Mouse (Mus musculus): ENCODE results near the gene Grik4. TPM values are rescaled to one million over a fixed set of nuclear protein-coding genes. Genes with fewer than 3 reads are reported as not detected.
A peak's percentile ranks its signal among the peaks of the same experiment; 100 is the strongest.

Gene Grik4
- polyA plus RNA-seq, 1 experiment from 2014 or later: 0.62 TPM

DNA sequence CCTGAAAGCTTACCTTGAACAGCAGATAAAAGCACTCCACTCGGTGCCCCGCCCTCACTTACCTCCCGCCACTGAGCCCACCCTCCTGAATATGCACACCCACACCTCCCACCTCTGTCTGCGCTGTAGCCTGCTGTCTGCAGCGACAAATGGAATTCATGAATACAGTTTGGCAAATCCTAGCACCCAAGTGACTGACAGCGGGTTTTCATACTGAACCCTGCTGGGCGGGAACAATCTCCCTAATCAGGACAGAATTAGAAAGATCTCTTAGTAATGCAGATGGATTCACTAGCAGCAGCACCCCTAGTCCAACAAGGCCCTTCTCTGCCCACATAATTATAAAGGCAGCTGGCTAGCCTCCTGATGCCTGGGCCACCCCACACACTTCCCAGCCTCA, 65.9 kb downstream of the Grik4 start:
- no peak overlapping the region for H3K27ac ChIP-seq (replicated peaks)
- no peak overlapping the region for H3K4me3 ChIP-seq
- 21% methylated on average over 7 of the region's 7 CpGs for WGBS

DNA sequence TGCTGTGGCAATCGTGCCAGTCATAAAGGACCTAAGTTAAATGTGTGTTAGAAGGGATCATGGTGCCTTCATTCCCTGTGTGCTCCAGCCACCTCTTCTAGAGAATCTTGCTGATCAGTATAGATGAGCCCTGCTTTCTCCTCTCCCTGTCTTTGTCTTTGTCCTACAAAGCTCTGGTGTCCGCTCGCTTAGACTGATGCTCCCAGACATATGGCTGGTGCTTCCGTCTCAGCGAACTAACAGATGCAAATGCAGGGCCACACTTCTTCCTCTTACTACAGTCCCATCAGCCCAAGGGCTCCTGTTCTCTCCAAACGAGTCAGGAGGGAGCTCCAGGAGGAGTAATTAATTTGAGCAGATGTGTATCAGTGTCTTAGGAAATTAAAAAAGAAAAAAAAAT, 71.4 kb downstream of the Grik4 start:
- WGBS: 76% methylated on average over 6 of the region's 6 CpGs

More for the DNA sequence above, 65.9 kb downstream of the Grik4 start:
- Histone ChIP-seq H3K36me3 (no peaks in the 10 kb centered on the region), H3K4me1 (peaks cover 8% of the 10 kb centered on the region), H3K4me2 (no peak overlapping the region), H3K9me3 (no peaks in the 10 kb centered on the region), H3K27me3 (replicated peaks) (peaks cover 49% of the 10 kb centered on the region), H3K9ac (no peak overlapping the region)
- ATAC-seq (ENCODE audit: extremely low read depth, insufficient number of reproducible peaks, low FRiP score, low TSS enrichment): no peak

DNA sequence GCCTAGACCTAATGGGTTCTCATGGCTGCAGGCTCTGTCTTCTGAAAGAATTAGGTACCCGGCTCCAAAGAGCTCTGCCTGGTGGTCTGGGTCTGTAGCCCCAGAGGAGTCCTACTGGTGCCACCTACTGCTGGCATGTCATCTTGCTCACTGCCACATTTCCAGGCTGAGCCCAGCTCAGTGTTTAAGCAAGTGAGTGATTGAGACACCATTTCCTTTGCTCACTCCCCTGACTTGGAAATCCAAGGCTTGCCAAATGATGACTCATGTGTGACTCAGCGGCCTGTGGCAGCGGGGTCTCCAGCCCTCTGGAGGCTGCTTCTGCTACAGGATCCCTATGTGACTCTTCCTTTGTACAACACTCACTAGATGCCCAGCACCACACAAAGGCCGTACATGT, 72.6 kb downstream of the Grik4 start:
- 73% methylated on average over 4 of the region's 4 CpGs for WGBS
- H3K27me3 ChIP-seq (replicated peaks): peaks cover 17% of the 10 kb centered on the region
- H3K4me3 ChIP-seq: no peak overlapping the region
- no peaks in the 10 kb centered on the region for H3K4me1 ChIP-seq
- H3K9ac ChIP-seq: no peak overlapping the region
- no peak for ATAC-seq (ENCODE audit: extremely low read depth, insufficient number of reproducible peaks, low FRiP score, low TSS enrichment)
- H3K36me3 ChIP-seq: no peaks in the 10 kb centered on the region
- H3K27ac ChIP-seq (replicated peaks): no peak overlapping the region
- H3K4me2 ChIP-seq: no peak overlapping the region
- H3K9me3 ChIP-seq: no peaks in the 10 kb centered on the region

More for the DNA sequence above, 71.4 kb downstream of the Grik4 start:
- ATAC-seq (ENCODE audit: extremely low read depth, insufficient number of reproducible peaks, low FRiP score, low TSS enrichment): no peak
- H3K9ac ChIP-seq: no peak overlapping the region
- H3K36me3 ChIP-seq: no peaks in the 10 kb centered on the region
- H3K4me2 ChIP-seq: no peak overlapping the region
- peaks cover 26% of the 10 kb centered on the region for H3K27me3 ChIP-seq (replicated peaks)
- no peak overlapping the region for H3K27ac ChIP-seq (replicated peaks)
- no peaks in the 10 kb centered on the region for H3K9me3 ChIP-seq
- H3K4me1 ChIP-seq: no peaks in the 10 kb centered on the region
- no peak overlapping the region for H3K4me3 ChIP-seq

DNA sequence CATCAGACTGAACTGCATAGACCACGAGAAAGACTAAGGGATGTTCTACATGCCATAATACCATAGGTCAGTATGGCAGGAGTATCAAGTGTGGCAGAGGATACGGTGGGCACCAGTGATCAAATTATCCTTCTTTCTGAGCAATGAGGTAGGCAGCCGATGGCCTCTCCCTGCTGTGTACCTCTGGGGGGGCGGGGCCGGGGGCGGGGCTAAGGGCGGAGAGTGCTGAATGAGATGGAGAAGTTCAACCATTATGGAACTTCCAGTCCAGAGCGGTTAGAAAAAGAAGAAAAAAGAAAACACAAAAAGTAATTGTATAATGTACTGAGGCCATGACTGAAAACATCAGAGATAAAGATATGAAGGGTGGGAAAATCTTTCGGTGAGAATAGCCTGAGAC, 74.0 kb downstream of the Grik4 start:
- H3K4me1 ChIP-seq: peaks cover 8% of the 10 kb centered on the region
- 44% methylated on average over 9 of the region's 9 CpGs for WGBS
- no peak overlapping the region for H3K4me2 ChIP-seq
- no peak overlapping the region for H3K27ac ChIP-seq (replicated peaks)
- no peaks in the 10 kb centered on the region for H3K9me3 ChIP-seq
- no peak for ATAC-seq (ENCODE audit: extremely low read depth, insufficient number of reproducible peaks, low FRiP score, low TSS enrichment)
- no peak overlapping the region for H3K4me3 ChIP-seq
- peaks cover 14% of the 10 kb centered on the region for H3K27me3 ChIP-seq (replicated peaks)
- no peaks in the 10 kb centered on the region for H3K36me3 ChIP-seq
- H3K9ac ChIP-seq: no peak overlapping the region

DNA sequence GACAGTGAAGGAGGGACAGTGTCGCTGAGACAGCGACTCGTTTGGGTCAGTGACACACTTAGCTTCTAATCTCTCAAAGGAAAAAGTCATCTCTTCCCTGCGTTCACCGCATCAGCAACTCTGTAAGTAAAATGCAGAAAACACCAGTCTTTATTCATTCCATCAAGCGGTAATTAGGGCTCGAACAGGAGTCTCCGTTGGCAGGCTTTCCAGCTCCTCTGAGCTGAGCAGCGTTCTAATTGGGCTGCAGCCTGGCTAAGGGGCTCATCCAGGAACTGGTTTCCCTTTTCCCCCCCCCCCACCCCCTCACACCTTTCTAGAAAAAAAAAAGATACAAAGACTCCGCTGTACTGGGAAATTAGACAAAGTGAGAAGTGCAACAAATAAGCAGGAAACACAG, 75.8 kb downstream of the Grik4 start:
- H3K4me1 ChIP-seq: peaks cover 15% of the 10 kb centered on the region
- no peaks in the 10 kb centered on the region for H3K9me3 ChIP-seq
- no peak overlapping the region for H3K4me2 ChIP-seq
- no peak for ATAC-seq (ENCODE audit: extremely low read depth, insufficient number of reproducible peaks, low FRiP score, low TSS enrichment)
- no peak overlapping the region for H3K27ac ChIP-seq (replicated peaks)
- 56% methylated on average over 10 of the region's 10 CpGs for WGBS
- H3K4me3 ChIP-seq: no peak overlapping the region
- H3K27me3 ChIP-seq (replicated peaks): peaks cover 11% of the 10 kb centered on the region
- H3K36me3 ChIP-seq: no peaks in the 10 kb centered on the region
- H3K9ac ChIP-seq: no peak overlapping the region

DNA sequence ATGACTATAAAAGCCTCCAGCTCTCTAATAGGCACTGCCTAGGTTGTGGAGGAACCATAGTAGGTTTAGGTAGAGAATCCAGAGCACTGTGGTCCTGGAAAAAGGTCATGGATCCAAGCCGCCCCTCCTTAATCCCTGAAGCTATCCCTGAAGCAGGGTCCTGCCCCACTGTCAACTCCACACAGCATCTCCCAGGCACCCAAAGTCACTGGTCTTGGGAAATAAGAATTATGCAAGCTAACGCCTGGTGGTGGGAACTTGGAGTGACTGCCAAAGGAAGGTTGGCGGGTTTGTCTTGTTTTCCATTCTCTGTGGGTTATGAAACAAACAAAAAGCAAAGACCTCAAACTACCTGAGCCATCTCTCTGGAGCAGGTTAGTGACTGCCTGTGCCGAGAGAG, 77.6 kb downstream of the Grik4 start:
- H3K4me2 ChIP-seq: no peak overlapping the region
- H3K27me3 ChIP-seq (replicated peaks): peaks cover 16% of the 10 kb centered on the region
- no peak overlapping the region for H3K27ac ChIP-seq (replicated peaks)
- no peak overlapping the region for H3K4me3 ChIP-seq
- no peaks in the 10 kb centered on the region for H3K36me3 ChIP-seq
- H3K9ac ChIP-seq: no peak overlapping the region
- ATAC-seq (ENCODE audit: extremely low read depth, insufficient number of reproducible peaks, low FRiP score, low TSS enrichment): no peak
- WGBS: 81% methylated on average over 4 of the region's 4 CpGs
- H3K4me1 ChIP-seq: peaks cover 15% of the 10 kb centered on the region
- no peaks in the 10 kb centered on the region for H3K9me3 ChIP-seq

DNA sequence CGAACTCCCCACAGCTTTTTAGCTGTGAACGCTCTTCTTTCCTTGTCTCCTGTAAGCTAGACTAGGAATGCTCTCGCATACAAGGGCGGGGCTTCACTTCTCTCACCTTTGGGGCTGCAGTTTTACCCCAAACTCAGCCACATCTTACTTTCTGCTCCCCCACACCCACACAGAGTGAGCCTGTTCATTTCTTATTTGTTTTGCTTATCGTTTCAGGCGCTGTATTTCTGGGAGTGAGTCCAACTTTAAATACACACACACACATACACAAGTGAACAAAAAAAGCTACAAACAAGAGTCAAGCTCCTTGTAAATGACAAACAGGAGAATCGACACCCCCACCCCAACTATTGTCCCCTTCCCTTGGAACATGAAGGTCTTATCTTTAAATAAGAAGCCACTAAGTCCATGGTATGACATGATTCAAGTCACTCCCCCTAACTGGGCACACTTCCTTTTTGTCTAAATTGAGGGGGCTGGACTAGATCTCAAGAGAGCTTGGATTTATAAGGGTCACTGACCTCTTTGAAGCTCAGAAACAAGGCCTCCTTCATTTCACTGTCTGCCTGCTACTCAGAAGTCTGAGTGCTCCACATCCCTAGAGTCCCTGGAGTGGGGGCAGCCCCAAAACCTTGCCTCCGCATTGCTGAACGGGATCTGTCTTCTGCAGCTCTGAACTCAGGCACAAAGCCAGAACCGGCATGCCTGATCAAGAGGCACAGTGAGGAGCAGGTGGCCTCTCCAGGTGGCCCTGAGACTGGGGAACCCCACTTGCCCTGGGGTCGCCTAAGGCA, 79.1 kb downstream of the Grik4 start:
- ATAC-seq (ENCODE audit: extremely low read depth, insufficient number of reproducible peaks, low FRiP score, low TSS enrichment): no peak
- Histone ChIP-seq H3K4me3 (no peak overlapping the region), H3K27me3 (replicated peaks) (peaks cover 22% of the 10 kb centered on the region), H3K9me3 (no peaks in the 10 kb centered on the region), H3K36me3 (no peaks in the 10 kb centered on the region), H3K9ac (no peak overlapping the region), H3K4me1 (peaks cover 15% of the 10 kb centered on the region), H3K4me2 (no peak overlapping the region), H3K27ac (replicated peaks) (peak overlapping the region; percentile 39; the same call in 1 of the 2 replicates)
- 44% methylated on average over 11 of the region's 11 CpGs for WGBS

DNA sequence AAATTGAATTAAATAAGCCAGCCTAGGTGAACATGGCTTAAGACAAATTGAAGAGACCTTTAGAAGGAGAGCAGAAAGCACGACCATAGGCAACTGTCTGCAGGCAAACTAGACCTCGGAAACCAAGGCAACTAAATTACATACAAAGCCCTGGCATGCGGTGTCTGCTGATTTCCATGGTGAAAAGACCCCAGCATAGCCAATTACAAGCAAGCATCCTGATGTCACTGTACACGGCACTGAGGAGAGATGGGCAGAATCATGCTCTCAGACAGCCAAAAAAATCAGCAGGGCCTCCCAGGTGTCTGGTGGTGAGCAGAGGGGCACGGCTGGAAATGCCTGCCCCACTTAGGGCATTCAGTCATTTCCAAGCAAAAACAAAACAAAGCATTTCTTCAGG, 80.9 kb downstream of the Grik4 start:
- Histone ChIP-seq H3K9ac (no peak overlapping the region), H3K27ac (replicated peaks) (no peak overlapping the region), H3K4me3 (no peak overlapping the region), H3K27me3 (replicated peaks) (peaks cover 19% of the 10 kb centered on the region; the same call in 1 of the 2 replicates), H3K9me3 (no peaks in the 10 kb centered on the region), H3K36me3 (no peaks in the 10 kb centered on the region), H3K4me1 (peaks cover 15% of the 10 kb centered on the region), H3K4me2 (no peak overlapping the region)
- whole genome bisulfite sequencing: 68% methylated on average over 5 of the region's 5 CpGs
- ATAC-seq (ENCODE audit: extremely low read depth, insufficient number of reproducible peaks, low FRiP score, low TSS enrichment): no peak

DNA sequence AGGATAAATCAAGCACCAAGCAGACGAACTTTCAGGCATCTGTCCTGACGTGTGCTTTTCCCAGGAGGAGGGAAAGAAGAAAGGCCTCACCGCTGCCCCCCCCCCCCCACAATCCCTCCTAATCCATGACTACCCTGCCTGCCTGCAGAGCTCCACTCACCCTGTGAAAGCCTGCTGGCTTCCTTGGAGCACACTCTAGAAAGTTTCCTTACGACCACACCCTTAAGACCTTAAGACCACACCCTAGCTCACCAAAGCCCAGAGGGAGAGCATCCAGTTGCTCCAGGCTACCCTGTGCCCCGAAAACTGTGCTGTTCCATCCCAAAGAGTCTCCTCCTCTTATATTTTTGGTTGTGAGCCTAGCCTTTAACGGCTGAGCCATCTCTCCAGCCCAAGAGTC, 82.6 kb downstream of the Grik4 start:
- no peak overlapping the region for H3K27ac ChIP-seq (replicated peaks)
- H3K9ac ChIP-seq: no peak overlapping the region
- H3K36me3 ChIP-seq: no peaks in the 10 kb centered on the region
- 60% methylated on average over 6 of the region's 6 CpGs for WGBS
- H3K4me1 ChIP-seq: peaks cover 15% of the 10 kb centered on the region
- H3K27me3 ChIP-seq (replicated peaks): 0 out of 2 replicates have a peak, but pooled peaks cover 13% of the 10 kb centered on the region
- no peak for ATAC-seq (ENCODE audit: extremely low read depth, insufficient number of reproducible peaks, low FRiP score, low TSS enrichment)
- no peaks in the 10 kb centered on the region for H3K9me3 ChIP-seq
- no peak overlapping the region for H3K4me3 ChIP-seq
- H3K4me2 ChIP-seq: no peak overlapping the region

DNA sequence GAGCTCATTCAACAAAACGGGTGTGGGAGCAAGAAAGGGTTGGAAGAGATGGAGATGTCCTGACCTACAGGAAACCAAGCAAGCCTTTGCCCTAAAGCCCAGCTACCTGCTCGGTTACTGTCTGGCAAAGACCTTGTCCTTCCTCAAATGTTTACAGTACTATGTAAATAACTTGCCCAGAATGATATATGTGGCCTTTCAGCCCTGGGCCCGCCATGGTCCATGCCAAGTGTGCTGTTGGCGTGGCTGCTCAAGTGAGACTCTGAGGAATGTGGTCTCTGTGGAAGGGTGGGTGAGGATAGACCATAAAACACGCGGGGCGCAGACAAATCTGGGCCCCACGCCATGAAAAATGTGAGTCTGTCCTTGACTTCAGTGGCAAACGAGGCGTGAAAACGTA, 83.1 kb downstream of the Grik4 start:
- Histone ChIP-seq H3K4me3 (no peak overlapping the region), H3K36me3 (no peaks in the 10 kb centered on the region), H3K4me1 (peaks cover 15% of the 10 kb centered on the region), H3K27me3 (replicated peaks) (0 out of 2 replicates have a peak, but pooled peaks cover 13% of the 10 kb centered on the region), H3K4me2 (no peak overlapping the region), H3K9me3 (no peaks in the 10 kb centered on the region), H3K9ac (no peak overlapping the region), H3K27ac (replicated peaks) (no peak overlapping the region)
- ATAC-seq (ENCODE audit: extremely low read depth, insufficient number of reproducible peaks, low FRiP score, low TSS enrichment): no peak
- WGBS: 79% methylated on average over 11 of the region's 11 CpGs

DNA sequence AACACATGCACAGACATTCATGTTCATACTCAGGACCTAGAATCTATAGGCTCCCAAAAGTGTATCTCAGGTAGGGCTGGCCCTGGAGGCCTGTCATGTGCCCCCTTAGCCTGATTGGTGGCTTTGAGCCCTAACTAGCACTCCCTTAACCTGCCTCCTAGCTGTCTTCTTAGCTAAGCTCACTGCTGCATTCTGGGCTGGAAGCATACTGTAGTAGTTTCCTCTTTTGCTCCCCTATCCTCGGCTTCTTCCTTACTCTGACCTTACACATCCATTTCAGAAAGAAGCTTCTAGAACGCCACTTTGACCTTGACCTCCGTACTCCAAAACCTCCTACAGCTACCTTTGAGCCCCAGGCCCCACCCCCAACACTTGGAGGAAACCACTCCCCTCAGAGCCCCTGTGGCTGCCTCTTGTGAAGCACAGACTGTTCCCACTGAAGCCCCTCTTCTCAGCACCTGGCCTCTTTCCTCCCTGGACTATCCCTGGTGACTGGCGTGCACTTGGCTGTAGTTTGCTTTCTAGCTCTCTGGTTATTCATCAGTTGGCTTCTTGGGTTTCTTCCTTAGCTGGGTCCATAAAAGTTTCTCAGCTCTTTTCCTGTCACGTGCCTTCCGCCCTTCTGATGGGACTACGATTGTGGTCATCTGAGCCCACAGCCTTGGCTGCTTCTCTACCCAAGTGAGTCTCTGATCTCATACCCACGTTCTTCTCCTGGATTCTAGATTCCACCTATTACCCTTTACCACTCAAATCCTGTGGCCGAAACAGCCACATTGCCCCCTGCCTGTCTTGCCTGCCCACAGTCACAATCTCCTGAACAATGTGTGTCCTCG, 84.1 kb downstream of the Grik4 start:
- no peak overlapping the region for H3K4me2 ChIP-seq
- WGBS: 69% methylated on average over 10 of the region's 10 CpGs
- H3K9me3 ChIP-seq: no peaks in the 10 kb centered on the region
- no peak for ATAC-seq (ENCODE audit: extremely low read depth, insufficient number of reproducible peaks, low FRiP score, low TSS enrichment)
- peaks cover 6% of the 10 kb centered on the region for H3K4me1 ChIP-seq
- no peak overlapping the region for H3K4me3 ChIP-seq
- H3K27ac ChIP-seq (replicated peaks): no peak overlapping the region
- H3K36me3 ChIP-seq: no peaks in the 10 kb centered on the region
- H3K27me3 ChIP-seq (replicated peaks): 0 out of 2 replicates have a peak, but pooled peaks cover 13% of the 10 kb centered on the region
- H3K9ac ChIP-seq: no peak overlapping the region

All from heart, embryonic 13.5 days (tissue).